ENCODE assay signal across 21 mouse cellular contexts in the genomic region with DNA sequence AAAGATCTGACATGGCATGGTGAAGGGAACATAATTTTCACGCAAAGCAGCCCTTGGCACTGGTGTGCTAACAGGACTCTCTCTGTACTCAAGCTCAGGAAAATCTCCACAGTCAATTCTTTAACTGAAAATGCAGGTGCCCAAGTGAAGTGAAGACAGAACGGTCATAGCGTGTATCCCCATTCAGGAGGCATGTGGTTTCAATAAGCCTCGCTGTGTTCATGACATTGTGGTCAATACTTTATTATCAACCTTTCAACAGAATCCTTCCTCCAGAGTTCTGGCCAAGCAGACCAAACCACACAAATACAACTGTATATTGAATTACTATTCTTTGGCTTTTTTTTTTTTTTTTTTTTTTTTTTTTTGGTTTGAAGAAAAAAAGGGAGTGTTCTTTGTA.
"Had no signal": no experiment of that assay in that cellular context is flagged by ENCODE, and none has a peak within 500 bp of the region (broad histone marks: within the 10 kb centered on the region; RNA-seq: fewer than 3 reads in every experiment).

No protein-coding gene starts in this region.

- H3K9me3 ChIP-seq: liver, embryonic 13.5 days; liver, embryonic 15.5 days; lung, embryonic 15.5 days; midbrain, embryonic 13.5 days; neural tube, embryonic 13.5 days; neural tube, embryonic 15.5 days; stomach, embryonic 15.5 days had no signal

- H3K4me3 ChIP-seq: liver, embryonic 13.5 days; liver, embryonic 15.5 days; lung, embryonic 15.5 days; midbrain, embryonic 13.5 days; myocyte; neural tube, embryonic 13.5 days; neural tube, embryonic 15.5 days; stomach, embryonic 15.5 days had no signal

- H3K4me1 ChIP-seq: liver, embryonic 13.5 days; liver, embryonic 15.5 days had no signal

- H3K36me3 ChIP-seq: liver, embryonic 13.5 days; liver, embryonic 15.5 days; lung, embryonic 15.5 days; midbrain, embryonic 13.5 days; neural tube, embryonic 13.5 days; neural tube, embryonic 15.5 days; stomach, embryonic 15.5 days had no signal

- H3K27ac ChIP-seq: liver, embryonic 13.5 days; liver, embryonic 15.5 days; lung, embryonic 15.5 days; macrophage; midbrain, embryonic 13.5 days; neural tube, embryonic 13.5 days; neural tube, embryonic 15.5 days; stomach, embryonic 15.5 days; stomach, postnatal 0 days had no signal

- H3K9ac ChIP-seq: liver, embryonic 13.5 days; liver, embryonic 15.5 days; liver, postnatal 0 days; lung, embryonic 15.5 days; midbrain, embryonic 13.5 days; neural tube, embryonic 13.5 days; neural tube, embryonic 15.5 days; stomach, embryonic 15.5 days had no signal

- H3K4me2 ChIP-seq: liver, embryonic 13.5 days; liver, embryonic 15.5 days; lung, embryonic 15.5 days; midbrain, embryonic 11.5 days; midbrain, embryonic 13.5 days; neural tube, embryonic 13.5 days; neural tube, embryonic 15.5 days; stomach, embryonic 15.5 days had no signal

- ATAC-seq: liver, postnatal 0 days; lung, postnatal 0 days; midbrain, embryonic 13.5 days; midbrain, embryonic 16.5 days had no signal

- H3K27me3 ChIP-seq: liver, embryonic 13.5 days; liver, embryonic 15.5 days; lung, embryonic 15.5 days; neural tube, embryonic 13.5 days; neural tube, embryonic 15.5 days; stomach, embryonic 15.5 days had no signal

- DNase-seq: liver, embryonic 13.5 days; liver, postnatal 0 days; lung, adult 2 months; lung, postnatal 14 days; lung, postnatal 36 days; retina, postnatal 1 day; right cerebral cortex, postnatal 14 days; thymus, postnatal 14 days; thymus, postnatal 36 days had no signal
